In the genomic region with DNA sequence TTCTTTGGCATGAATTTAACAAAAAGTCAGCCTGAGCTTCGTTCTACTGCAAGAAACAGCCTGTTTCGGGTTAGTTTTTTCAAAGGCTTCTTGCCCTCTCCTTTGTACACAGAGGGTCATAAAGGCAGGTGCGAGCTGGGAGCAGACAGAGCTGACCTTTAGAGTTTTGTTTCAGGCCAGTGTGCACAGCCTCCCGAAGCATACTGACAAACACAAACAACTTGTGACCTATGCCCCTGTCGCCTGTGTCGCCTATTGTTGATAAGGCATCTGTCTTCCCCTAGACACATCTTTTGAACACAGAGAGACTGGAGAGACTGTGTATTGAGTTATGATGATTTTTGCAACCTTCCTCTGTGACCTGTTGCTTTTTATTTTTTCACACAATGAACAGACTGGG, we compare ENCODE assay signal across 28 mouse cellular contexts.
DNase-seq lines count a peak whose midpoint lies in the region; ATAC-seq and TF ChIP-seq lines count a peak whose summit lies in the region.
"Had no signal": no experiment of that assay in that cellular context is flagged by ENCODE, and none has a peak within 500 bp of the region (broad histone marks: within the 10 kb centered on the region; RNA-seq: fewer than 3 reads in every experiment).

No protein-coding gene starts in this region.

- DNase-seq in hindbrain, embryonic 11.5 days (ENCODE audit: low spot score): peak; percentile 20
- peak; percentile 17 for DNase-seq in midbrain, embryonic 10.5 days (ENCODE audit: low spot score)
- no peak for DNase-seq in midbrain, postnatal 0 days (ENCODE audit: low spot score)
- peak; percentile 65 for DNase-seq in embryo, embryonic 10.5 days (ENCODE audit: low spot score)
- DNase-seq in mesoderm, embryonic 11.5 days (ENCODE audit: low read depth, low spot score): peak; percentile 49
- no peak for DNase-seq in gastrocnemius, adult 18-20 months (ENCODE audit: low spot score)
- DNase-seq: adrenal gland, adult 8-10 months; adrenal gland, postnatal 25 days; B cell, adult 2 months; cerebellum, adult 11-12 months; cerebellum, adult 8-10 months; cerebellum, postnatal 10 days; cerebellum, postnatal 36 days; forebrain, postnatal 0 days; gastrocnemius, postnatal 25 days; heart, adult 18-20 months; heart, postnatal 10 days; heart, postnatal 36 days had no signal

- no peaks in the 10 kb centered on the region for H3K27me3 ChIP-seq in hindbrain, embryonic 11.5 days (ENCODE audit: control insufficient read depth, insufficient read depth, low read length)
- H3K27me3 ChIP-seq in hindbrain, embryonic 12.5 days: peaks cover 3% of the 10 kb centered on the region; the same call in 1 of the 2 replicates
- H3K27me3 ChIP-seq in midbrain, embryonic 10.5 days (ENCODE audit: low read depth, poor library complexity, severe bottlenecking): 0 out of 2 replicates have a peak, but pooled peaks cover 4% of the 10 kb centered on the region
- H3K27me3 ChIP-seq in midbrain, postnatal 0 days (ENCODE audit: insufficient read depth, low read length): no peaks in the 10 kb centered on the region
- H3K27me3 ChIP-seq: heart, embryonic 12.5 days; heart, embryonic 15.5 days had no signal

- no peak for TF ChIP-seq CTCF in midbrain, postnatal 0 days (IDR thresholded peaks at IDR 0.05)

- no peak overlapping the region for H3K27ac ChIP-seq in hindbrain, embryonic 11.5 days (ENCODE audit: low read depth, low read length)
- H3K27ac ChIP-seq in hindbrain, embryonic 12.5 days: no peak overlapping the region
- no peak overlapping the region for H3K27ac ChIP-seq in midbrain, embryonic 10.5 days (replicated peaks)
- no peak overlapping the region for H3K27ac ChIP-seq in midbrain, postnatal 0 days (ENCODE audit: low read depth, low read length)
- H3K27ac ChIP-seq: heart, embryonic 15.5 days; hindbrain, embryonic 14.5 days; hindbrain, postnatal 0 days had no signal

- no peak overlapping the region for H3K4me2 ChIP-seq in hindbrain, embryonic 11.5 days (replicated peaks; ENCODE audit: low read depth, low read length)
- H3K4me2 ChIP-seq in hindbrain, embryonic 12.5 days (replicated peaks): no peak overlapping the region
- H3K4me2 ChIP-seq in midbrain, postnatal 0 days (ENCODE audit: low read depth, low read length, poor library complexity, severe bottlenecking): no peak overlapping the region
- H3K4me2 ChIP-seq: heart, embryonic 12.5 days; heart, embryonic 15.5 days; hindbrain, embryonic 14.5 days had no signal

- no peaks in the 10 kb centered on the region for H3K36me3 ChIP-seq in hindbrain, embryonic 11.5 days (ENCODE audit: control insufficient read depth, insufficient read depth, low read length)
- no peaks in the 10 kb centered on the region for H3K36me3 ChIP-seq in hindbrain, embryonic 12.5 days
- no peaks in the 10 kb centered on the region for H3K36me3 ChIP-seq in midbrain, embryonic 10.5 days
- no peaks in the 10 kb centered on the region for H3K36me3 ChIP-seq in midbrain, postnatal 0 days (ENCODE audit: insufficient read depth, low read length)
- H3K36me3 ChIP-seq: heart, embryonic 12.5 days; heart, embryonic 15.5 days had no signal

- WGBS in hindbrain, embryonic 11.5 days: 6% methylated on average over 6 of the region's 6 CpGs
- WGBS in hindbrain, embryonic 12.5 days: 10% methylated on average over 6 of the region's 6 CpGs
- WGBS in midbrain, embryonic 10.5 days: 31% methylated on average over 6 of the region's 6 CpGs
- 37% methylated on average over 6 of the region's 6 CpGs for WGBS in midbrain, postnatal 0 days

- H3K9ac ChIP-seq in hindbrain, embryonic 11.5 days (ENCODE audit: low read depth, low read length): no peak overlapping the region
- no peak overlapping the region for H3K9ac ChIP-seq in hindbrain, embryonic 12.5 days
- no peak overlapping the region for H3K9ac ChIP-seq in midbrain, postnatal 0 days (replicated peaks; ENCODE audit: low read length, poor library complexity, severe bottlenecking)
- H3K9ac ChIP-seq: forebrain, postnatal 0 days; heart, embryonic 12.5 days; heart, embryonic 15.5 days; hindbrain, embryonic 14.5 days had no signal

- no peaks in the 10 kb centered on the region for H3K9me3 ChIP-seq in hindbrain, embryonic 11.5 days (ENCODE audit: control insufficient read depth, low read length)
- H3K9me3 ChIP-seq in hindbrain, embryonic 12.5 days (replicated peaks): no peaks in the 10 kb centered on the region
- no peaks in the 10 kb centered on the region for H3K9me3 ChIP-seq in midbrain, embryonic 10.5 days (replicated peaks)
- no peaks in the 10 kb centered on the region for H3K9me3 ChIP-seq in midbrain, postnatal 0 days (ENCODE audit: low read length)
- H3K9me3 ChIP-seq: heart, embryonic 12.5 days; heart, embryonic 15.5 days had no signal

- no peaks in the 10 kb centered on the region for H3K4me1 ChIP-seq in hindbrain, embryonic 11.5 days (replicated peaks; ENCODE audit: control insufficient read depth, insufficient read depth, low read length)
- H3K4me1 ChIP-seq in hindbrain, embryonic 12.5 days: peaks cover 3% of the 10 kb centered on the region; the same call in 1 of the 2 replicates
- peaks cover 11% of the 10 kb centered on the region for H3K4me1 ChIP-seq in midbrain, embryonic 10.5 days
- no peaks in the 10 kb centered on the region for H3K4me1 ChIP-seq in midbrain, postnatal 0 days (ENCODE audit: insufficient read depth, low read length)
- H3K4me1 ChIP-seq: heart, embryonic 12.5 days; heart, embryonic 15.5 days had no signal

- H3K4me3 ChIP-seq in hindbrain, embryonic 11.5 days (ENCODE audit: low read depth, low read length): no peak overlapping the region
- no peak overlapping the region for H3K4me3 ChIP-seq in hindbrain, embryonic 12.5 days
- no peak overlapping the region for H3K4me3 ChIP-seq in midbrain, embryonic 10.5 days
- H3K4me3 ChIP-seq in midbrain, postnatal 0 days (ENCODE audit: low read depth, low read length): no peak overlapping the region
- H3K4me3 ChIP-seq: heart, embryonic 12.5 days; heart, embryonic 15.5 days had no signal

- no peak for ATAC-seq in hindbrain, embryonic 11.5 days (ENCODE audit: low FRiP score)
- ATAC-seq in hindbrain, embryonic 12.5 days (ENCODE audit: low FRiP score): no peak
- ATAC-seq in midbrain, postnatal 0 days (ENCODE audit: low FRiP score): no peak
- no peak for ATAC-seq in CD4-positive, CD25-positive, alpha-beta regulatory T cell, adult 4 months
- ATAC-seq: activated CD4-positive, CD25-positive, alpha-beta regulatory T cell, adult 4 months; forebrain, embryonic 14.5 days; forebrain, postnatal 0 days; hindbrain, postnatal 0 days; inflammation-experienced regulatory T-cells, adult 6 months; intestine, embryonic 16.5 days had no signal

Comparison
In these comparisons a context has a peak if more than half of its experiments do, and no peak if none do; other contexts are left out.
1. DNase-seq: peak in hindbrain, embryonic 11.5 days (single experiment), midbrain, embryonic 10.5 days (single experiment), embryo, embryonic 10.5 days (single experiment) and mesoderm, embryonic 11.5 days (single experiment); none in midbrain, postnatal 0 days (single experiment) and gastrocnemius, adult 18-20 months (single experiment).